Mouse (Mus musculus): ENCODE data around the gene Slc25a10. TPM values are rescaled to one million over a fixed set of nuclear protein-coding genes. Genes with fewer than 3 reads are reported as not detected.

The Slc25a10 gene
- 47.3 and 132 TPM in 2 replicates for polyA plus RNA-seq (2012; ENCODE audit: insufficient read depth, low replicate concordance)

DNA sequence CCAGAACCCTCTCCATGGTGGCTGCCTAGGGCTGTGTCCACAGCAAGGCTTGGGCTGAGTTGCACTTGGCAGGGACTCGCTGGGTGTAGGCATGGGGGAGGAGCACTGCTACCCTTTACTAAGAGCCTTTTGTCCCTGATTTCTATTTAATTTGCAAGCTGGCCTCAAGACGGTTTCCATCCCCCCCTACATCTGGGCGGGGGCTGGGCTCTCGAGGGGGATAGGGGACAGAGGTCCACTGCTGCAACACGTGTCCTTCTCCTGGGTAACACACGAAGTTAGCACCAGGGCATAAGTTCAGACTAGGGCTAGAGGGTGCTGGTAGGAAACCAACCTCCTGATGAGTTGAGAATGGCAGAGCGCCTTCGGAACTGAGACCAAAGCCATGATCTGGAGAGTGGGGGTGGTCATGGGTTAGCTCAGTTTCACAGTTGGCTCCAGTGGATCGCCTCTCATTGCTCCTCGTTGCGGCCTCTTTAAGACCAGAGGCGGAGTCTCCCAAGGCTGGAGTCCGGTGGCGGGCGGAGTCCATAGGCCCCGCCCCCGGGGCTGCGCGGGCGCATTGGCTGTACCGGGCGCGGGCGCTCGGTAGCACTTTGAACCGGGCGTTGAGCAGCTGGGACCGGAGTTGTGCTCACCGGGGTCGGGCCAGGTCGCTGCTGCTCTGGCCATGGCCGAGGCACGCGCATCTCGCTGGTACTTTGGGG is at the start of gene Slc25a10:
Slc25a10 (plus strand) TSS at position 524 of the 707 bp plus-strand sequence.
- Histone ChIP-seq H3K36me3 (replicated peaks; ENCODE audit: low read length) (peaks cover 67% of the 10 kb centered on the region), H3K27me3 (replicated peaks) (no peaks in the 10 kb centered on the region), H3K4me1 (peaks cover 72% of the 10 kb centered on the region), H3K4me3 (replicated peaks) (peak within 1 kb of the TSS; percentile 98), H3K9me3 (no peaks in the 10 kb centered on the region)
- TF ChIP-seq FLI1 (IDR thresholded peaks at IDR 0.05; ENCODE audit: low read length) (no peak), GATA1 (IDR thresholded peaks at IDR 0.05; ENCODE audit: borderline replicate concordance, low read length) (no peak)

DNA sequence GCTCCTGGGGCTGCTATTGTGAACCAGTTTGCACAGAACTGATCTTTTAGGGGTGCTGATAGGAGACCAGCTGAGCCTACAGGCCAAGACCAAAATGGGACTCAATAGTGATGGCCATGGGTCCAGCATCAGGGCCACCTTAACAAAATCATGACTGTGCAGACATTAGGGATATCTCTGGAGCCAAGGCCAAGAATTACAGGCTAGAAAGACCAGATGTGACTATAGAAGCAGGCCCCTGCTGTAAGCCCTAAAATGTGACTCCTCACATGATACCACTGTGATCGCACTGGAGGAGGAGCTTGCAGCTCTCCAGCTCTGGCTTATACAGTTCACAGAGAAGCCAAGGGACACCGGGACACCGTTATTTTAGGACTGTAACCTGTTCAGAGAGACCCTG is 49.3 kb upstream of the Slc25a10 start, which contains the start of gene Tspan10:
Tspan10 (plus strand) TSS at position 301 of the 400 bp plus-strand sequence.
- Histone ChIP-seq H3K9me3 (no peaks in the 10 kb centered on the region), H3K36me3 (replicated peaks; ENCODE audit: low read length) (no peaks in the 10 kb centered on the region), H3K4me3 (replicated peaks) (no peak within 1 kb of the TSS), H3K4me1 (peaks cover 27% of the 10 kb centered on the region), H3K27me3 (replicated peaks) (peaks cover 9% of the 10 kb centered on the region)
- TF ChIP-seq FLI1 (IDR thresholded peaks at IDR 0.05; ENCODE audit: low read length) (no peak), GATA1 (IDR thresholded peaks at IDR 0.05; ENCODE audit: borderline replicate concordance, low read length) (no peak)

DNA sequence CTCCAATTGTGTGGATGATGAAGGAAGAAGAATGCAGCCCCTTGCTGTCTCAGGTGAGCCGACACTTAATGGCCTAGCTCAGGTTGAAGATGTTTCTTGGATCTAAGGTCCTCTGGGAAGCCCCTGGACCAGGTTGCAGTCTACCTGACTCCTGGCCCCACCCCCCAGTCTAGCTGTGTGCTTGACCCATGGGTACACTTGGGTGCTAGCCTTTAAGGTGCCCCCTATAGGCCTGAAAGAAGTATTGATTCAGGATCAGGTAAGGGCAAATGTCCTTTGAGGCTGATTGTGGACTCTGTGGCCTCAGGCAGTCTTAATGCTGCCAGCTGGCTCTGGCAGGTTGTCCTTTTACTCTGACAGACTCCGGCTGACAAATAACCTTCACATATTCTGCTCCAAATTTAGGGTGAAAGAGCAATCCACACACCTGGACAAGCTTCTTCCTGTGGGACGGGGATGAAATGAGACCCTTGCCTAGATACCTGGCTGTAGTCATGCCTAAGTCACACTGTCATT is 48.8 kb upstream of the Slc25a10 start:
- Histone ChIP-seq H3K4me1 (peaks cover 28% of the 10 kb centered on the region), H3K9me3 (no peaks in the 10 kb centered on the region), H3K27me3 (replicated peaks) (peaks cover 11% of the 10 kb centered on the region), H3K4me3 (replicated peaks) (no peak overlapping the region), H3K36me3 (replicated peaks; ENCODE audit: low read length) (no peaks in the 10 kb centered on the region)
- TF ChIP-seq FLI1 (IDR thresholded peaks at IDR 0.05; ENCODE audit: low read length) (no peak), GATA1 (IDR thresholded peaks at IDR 0.05; ENCODE audit: borderline replicate concordance, low read length) (no peak)

DNA sequence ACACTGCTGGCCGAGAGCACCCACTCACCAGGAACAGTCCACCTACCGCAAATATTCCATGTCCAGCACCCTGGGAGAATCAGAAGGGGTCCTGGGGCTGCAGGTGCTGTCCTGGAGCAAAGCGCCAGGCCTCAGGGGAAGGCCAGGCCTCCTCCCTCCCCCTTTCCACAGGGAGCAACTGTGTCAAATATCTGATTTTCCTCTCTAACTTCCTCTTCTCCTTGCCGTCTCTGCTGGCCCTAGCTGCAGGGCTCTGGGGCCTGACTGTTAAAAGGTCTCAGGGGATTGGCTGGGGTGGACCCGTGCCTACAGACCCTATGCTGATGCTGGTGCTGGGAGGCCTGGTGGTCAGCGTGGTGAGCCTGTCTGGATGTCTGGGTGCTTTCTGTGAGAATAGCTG is 47.5 kb upstream of the Slc25a10 start:
- no peaks in the 10 kb centered on the region for H3K9me3 ChIP-seq
- no peak overlapping the region for H3K4me3 ChIP-seq (replicated peaks)
- peaks cover 37% of the 10 kb centered on the region for H3K4me1 ChIP-seq
- no peaks in the 10 kb centered on the region for H3K36me3 ChIP-seq (replicated peaks; ENCODE audit: low read length)
- TF ChIP-seq FLI1 (IDR thresholded peaks at IDR 0.05; ENCODE audit: low read length), result no peak
- TF ChIP-seq GATA1 (IDR thresholded peaks at IDR 0.05; ENCODE audit: borderline replicate concordance, low read length), result no peak
- peaks cover 11% of the 10 kb centered on the region for H3K27me3 ChIP-seq (replicated peaks)

DNA sequence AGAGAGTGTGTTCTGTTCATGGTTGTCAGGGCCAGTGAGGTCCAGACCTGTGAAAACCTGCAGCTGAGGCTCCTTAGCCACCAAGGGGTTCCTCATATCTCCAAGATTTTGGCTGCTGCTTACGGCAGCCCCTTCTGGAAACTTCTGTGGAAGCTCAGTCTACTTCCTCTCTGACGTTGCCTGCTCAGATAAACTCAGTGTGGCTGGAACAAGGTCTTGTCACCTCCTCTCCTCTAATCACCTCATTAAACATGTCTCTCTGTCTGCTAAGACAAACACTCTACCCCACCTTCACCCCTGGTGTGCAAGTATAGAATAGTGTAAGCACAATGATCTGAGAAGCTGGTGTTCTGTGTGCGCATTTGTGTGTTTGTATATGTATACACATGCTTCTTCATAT is 46.2 kb upstream of the Slc25a10 start:
- Histone ChIP-seq H3K27me3 (replicated peaks) (peaks cover 14% of the 10 kb centered on the region), H3K4me3 (replicated peaks) (no peak overlapping the region), H3K4me1 (peaks cover 37% of the 10 kb centered on the region), H3K9me3 (no peaks in the 10 kb centered on the region), H3K36me3 (replicated peaks; ENCODE audit: low read length) (no peaks in the 10 kb centered on the region)
- TF ChIP-seq FLI1 (IDR thresholded peaks at IDR 0.05; ENCODE audit: low read length) (no peak), GATA1 (IDR thresholded peaks at IDR 0.05; ENCODE audit: borderline replicate concordance, low read length) (no peak)

DNA sequence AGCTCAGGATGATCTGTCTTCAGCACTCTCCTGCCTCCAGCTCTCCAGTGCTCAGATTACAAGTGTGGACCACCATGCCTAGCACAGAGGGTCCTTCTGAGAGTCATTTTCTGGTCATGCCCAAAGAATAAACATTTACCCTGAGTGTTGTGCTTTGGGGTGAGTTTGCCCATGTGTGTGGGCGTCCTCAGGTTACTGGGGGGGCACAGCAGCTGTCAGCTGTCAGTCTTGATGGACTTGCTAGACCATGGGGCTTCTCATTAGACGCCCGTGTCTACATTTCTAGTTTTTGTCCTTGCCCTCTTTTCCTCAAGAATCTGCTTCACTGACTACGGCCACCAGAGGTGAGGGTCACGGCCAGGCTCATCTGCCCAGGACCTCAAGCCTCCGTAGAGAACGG is 44.5 kb upstream of the Slc25a10 start:
- Histone ChIP-seq H3K9me3 (no peaks in the 10 kb centered on the region), H3K27me3 (replicated peaks) (peaks cover 19% of the 10 kb centered on the region), H3K4me3 (replicated peaks) (no peak overlapping the region), H3K4me1 (peaks cover 37% of the 10 kb centered on the region), H3K36me3 (replicated peaks; ENCODE audit: low read length) (no peaks in the 10 kb centered on the region)
- TF ChIP-seq FLI1 (IDR thresholded peaks at IDR 0.05; ENCODE audit: low read length) (no peak), GATA1 (IDR thresholded peaks at IDR 0.05; ENCODE audit: borderline replicate concordance, low read length) (no peak)

DNA sequence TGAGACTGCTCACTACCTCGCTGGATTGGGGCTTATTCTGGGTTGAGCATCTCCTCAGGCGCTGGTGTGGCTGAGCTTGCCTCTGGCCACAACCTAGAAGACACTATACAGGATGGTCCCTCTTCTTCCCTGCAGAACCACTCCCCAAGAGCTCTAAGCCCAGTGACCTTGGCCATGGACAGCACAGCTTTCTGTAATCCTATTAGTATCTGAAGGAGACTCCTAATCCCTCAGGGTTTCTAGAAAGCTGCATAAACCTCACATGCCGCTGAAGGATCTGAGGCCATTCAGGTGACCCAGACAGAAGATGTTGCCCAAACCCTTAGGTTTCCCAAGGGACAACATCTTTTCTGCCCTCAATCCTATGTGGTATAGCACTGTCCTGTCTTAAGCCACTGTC is 39.4 kb upstream of the Slc25a10 start:
- H3K9me3 ChIP-seq, result no peaks in the 10 kb centered on the region
- H3K27me3 ChIP-seq (replicated peaks), result peaks cover 11% of the 10 kb centered on the region
- H3K4me1 ChIP-seq, result peaks cover 41% of the 10 kb centered on the region
- H3K4me3 ChIP-seq (replicated peaks), result no peak overlapping the region
- H3K36me3 ChIP-seq (replicated peaks; ENCODE audit: low read length), result peaks cover 23% of the 10 kb centered on the region
- no peak for TF ChIP-seq GATA1 (IDR thresholded peaks at IDR 0.05; ENCODE audit: borderline replicate concordance, low read length)
- TF ChIP-seq FLI1 (IDR thresholded peaks at IDR 0.05; ENCODE audit: low read length), result no peak

DNA sequence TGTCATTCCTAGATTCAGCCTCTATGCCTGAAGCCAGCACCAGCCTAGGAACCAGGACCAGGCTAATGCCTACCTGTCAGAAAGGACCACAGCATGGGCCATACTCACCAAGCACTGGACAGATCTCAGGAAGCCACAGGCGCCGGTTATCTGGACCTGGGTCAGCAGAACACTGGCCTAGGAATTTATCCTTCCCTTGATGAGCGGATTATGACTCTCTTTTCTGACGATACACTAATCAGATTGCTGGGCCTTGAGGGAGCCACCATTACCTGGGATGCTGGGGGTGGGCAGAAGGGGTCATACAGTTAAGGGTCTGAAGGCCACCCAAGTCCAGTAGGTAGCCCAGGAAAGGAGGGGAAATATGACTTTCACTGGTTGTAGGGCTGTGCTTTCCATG is 38.3 kb upstream of the Slc25a10 start, which contains the start of gene Pde6g:
Pde6g (minus strand) TSS at position 195 of the 400 bp plus-strand sequence.
- Histone ChIP-seq H3K36me3 (replicated peaks; ENCODE audit: low read length) (peaks cover 23% of the 10 kb centered on the region), H3K4me3 (replicated peaks) (no peak within 1 kb of the TSS), H3K9me3 (no peaks in the 10 kb centered on the region), H3K27me3 (replicated peaks) (peaks cover 8% of the 10 kb centered on the region), H3K4me1 (peaks cover 40% of the 10 kb centered on the region)
- no peak for TF ChIP-seq GATA1 (IDR thresholded peaks at IDR 0.05; ENCODE audit: borderline replicate concordance, low read length)

DNA sequence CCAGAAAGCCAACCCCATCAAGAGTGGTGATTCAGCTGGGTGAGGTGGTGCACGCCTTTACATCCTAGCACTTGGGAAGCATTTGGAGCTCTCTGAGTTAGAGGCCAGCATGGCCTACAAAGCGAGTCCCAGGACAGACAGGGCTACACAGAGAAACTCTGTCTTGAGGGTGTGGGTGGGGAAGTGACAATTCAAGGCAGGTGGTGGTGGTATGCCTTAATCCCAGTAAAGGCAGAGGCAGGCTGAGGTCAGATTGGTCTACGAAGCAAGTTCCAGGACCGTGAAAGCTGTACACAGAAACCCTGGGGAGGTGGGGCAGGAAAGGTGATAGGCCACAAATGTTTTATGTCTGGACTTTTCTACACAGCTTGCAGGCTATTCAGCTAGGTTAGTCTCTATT is 36.7 kb upstream of the Slc25a10 start:
- Histone ChIP-seq H3K36me3 (replicated peaks; ENCODE audit: low read length) (peaks cover 31% of the 10 kb centered on the region), H3K4me1 (peaks cover 52% of the 10 kb centered on the region), H3K4me3 (replicated peaks) (no peak overlapping the region), H3K27me3 (replicated peaks) (peaks cover 8% of the 10 kb centered on the region), H3K9me3 (no peaks in the 10 kb centered on the region)
- no peak for TF ChIP-seq GATA1 (IDR thresholded peaks at IDR 0.05; ENCODE audit: borderline replicate concordance, low read length)
- no peak for TF ChIP-seq FLI1 (IDR thresholded peaks at IDR 0.05; ENCODE audit: low read length)

DNA sequence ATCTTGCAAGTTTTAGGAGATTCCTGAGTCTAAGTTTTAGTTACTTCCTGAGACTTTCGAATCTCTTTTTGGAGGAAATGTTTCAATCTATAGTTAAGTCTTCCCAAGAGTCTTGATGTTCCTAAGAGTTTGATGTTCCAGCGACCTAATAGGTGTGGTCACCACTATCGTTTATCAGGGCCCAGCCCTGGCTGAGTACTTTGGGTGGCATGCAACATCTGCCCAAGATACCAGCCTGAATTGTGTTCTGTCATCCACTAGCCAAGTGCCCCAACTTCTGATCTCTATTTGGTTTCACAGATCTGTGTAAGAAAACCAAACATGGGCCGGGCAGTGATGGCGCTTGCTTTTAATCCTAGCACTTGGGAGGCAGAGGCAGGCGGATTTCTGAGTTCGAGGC is 36.2 kb upstream of the Slc25a10 start:
- Histone ChIP-seq H3K4me3 (replicated peaks) (no peak overlapping the region), H3K27me3 (replicated peaks) (peaks cover 5% of the 10 kb centered on the region), H3K9me3 (no peaks in the 10 kb centered on the region), H3K4me1 (peaks cover 54% of the 10 kb centered on the region), H3K36me3 (replicated peaks; ENCODE audit: low read length) (peaks cover 34% of the 10 kb centered on the region)
- TF ChIP-seq FLI1 (IDR thresholded peaks at IDR 0.05; ENCODE audit: low read length), result no peak
- no peak for TF ChIP-seq GATA1 (IDR thresholded peaks at IDR 0.05; ENCODE audit: borderline replicate concordance, low read length)
